Mouse (Mus musculus) cerebellum, adult 8-10 months (tissue): ENCODE results near the gene Lpar5.
A peak's percentile ranks its signal among the peaks of the same experiment; 100 is the strongest.

Experiments
- DNase-seq: peaks from one replicate; pipeline ENCODE4 v3.0.0; 2022

Lpar5 gene

GRCm38 (mm10) chr6:125087937-125088336, 20.2 kb downstream of the Lpar5 start:
- no peak for DNase-seq

- peak; percentile 73 for DNase-seq
Measured at GRCm38 (mm10) chr6:125088561-125089321, 21.0 kb downstream of the Lpar5 start.

DNA sequence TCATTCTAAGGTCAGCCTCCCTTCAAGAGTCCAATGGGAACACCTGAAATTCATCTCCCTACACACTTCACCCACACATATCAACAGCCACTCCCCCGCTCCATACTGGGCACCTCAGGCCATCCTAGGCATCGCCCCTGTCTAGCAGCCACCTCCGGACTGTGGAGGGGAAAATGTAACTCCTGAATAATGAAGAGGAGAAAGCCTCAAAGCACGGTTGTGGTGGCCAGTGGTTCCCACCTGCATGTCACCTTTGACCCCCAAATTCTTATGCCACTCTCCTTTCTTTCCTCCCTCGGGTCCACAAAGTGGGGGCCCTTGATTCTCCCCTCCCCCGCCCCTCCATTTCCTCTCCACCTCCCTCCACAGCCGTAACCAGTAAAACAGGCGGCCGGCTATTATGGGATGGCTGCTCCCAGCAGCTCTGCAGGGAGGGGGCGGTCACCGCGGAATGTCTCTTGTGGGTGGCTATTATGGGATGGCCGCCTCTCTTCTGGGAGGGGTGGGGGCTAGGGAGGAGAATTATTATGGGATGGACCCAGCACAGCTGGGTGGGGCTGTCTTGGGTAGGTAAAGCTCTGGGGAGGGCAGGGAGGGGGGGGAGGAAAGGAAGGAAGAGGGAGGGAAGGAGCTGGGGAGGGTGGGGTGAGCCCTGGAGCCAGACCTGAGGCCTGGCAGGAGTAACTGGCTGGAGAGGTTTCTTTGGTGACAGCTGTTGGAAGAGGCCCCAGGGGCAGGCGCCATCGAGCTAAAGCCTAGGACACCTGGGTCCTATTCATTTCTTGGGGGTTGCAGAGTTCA, 22.0 kb downstream of the Lpar5 start:
- peak; percentile 73 for DNase-seq

GRCm38 (mm10) chr6:125090341-125091085, 22.8 kb downstream of the Lpar5 start:
- no peak for DNase-seq

- no peak for DNase-seq
Measured at GRCm38 (mm10) chr6:125092372-125092771, 24.7 kb downstream of the Lpar5 start.

DNA sequence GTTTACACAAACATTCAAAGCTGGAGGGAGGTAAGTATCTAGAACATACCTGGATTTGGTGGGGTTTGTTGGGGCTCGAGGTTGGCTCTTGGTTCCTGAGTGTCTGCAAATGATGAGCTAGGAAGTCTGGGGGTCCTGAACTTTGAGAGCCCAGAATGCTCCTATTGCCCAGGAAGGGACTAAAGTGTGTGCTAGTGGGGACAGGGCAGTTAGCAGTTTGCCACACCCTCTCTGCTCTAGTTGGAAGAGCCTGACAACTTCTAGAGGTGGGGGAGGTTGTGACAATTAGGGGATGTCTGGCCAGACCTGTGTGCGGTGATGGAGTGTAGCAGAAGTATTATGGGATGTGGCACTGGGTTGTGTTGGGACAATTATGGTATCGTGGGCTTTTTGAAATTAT, 27.1 kb downstream of the Lpar5 start:
- DNase-seq, result no peak

DNA sequence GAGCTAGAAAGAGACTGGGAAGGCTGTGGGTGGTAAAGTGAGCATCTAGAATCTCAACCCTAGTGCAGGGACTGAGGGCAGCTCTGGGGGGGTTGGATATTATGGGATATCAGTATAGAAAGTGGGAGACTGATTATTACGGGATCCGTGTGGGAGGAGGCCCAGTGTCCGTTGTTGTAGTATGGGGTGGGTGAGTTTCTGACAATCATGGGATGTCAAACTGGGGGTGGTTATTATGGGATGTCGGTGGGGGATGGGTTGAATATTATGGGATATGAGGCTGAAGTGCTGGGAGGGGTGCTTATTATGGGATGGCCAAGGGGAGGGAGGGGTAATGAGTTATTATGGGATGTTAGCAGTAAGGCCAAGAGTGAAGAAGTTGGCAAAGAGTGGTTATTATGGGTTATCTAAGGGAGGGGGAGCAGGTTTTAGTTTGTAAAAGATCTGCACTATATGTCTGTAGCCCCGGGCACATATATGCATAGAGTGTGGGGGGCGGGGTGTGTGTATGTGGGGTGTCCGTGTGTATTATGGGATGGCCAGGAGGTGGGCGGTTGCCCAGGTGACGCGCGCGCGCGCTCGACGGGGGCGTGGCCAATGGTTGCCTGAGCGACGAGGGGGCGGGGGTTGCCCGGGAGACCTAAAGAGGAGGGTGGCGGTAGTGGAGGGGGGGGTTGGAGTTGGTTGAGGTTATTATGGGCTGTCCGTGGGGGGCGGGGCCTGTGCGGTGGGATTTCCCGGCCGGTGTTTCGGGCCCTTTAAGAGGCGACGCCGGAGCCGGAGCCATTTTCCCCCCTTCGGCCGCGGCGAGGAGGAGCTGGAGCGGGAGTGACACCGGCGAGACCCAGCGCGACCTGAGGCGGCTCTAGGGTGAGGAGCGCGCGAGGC, 27.9 kb downstream of the Lpar5 start, which contains the start of gene Chd4:
Chd4 (plus strand) TSS at position 591 of the 888 bp plus-strand sequence.
- DNase-seq, result peak; percentile 96

- DNase-seq, result no peak
Measured at GRCm38 (mm10) chr6:125096279-125096596, 28.5 kb downstream of the Lpar5 start.

DNA sequence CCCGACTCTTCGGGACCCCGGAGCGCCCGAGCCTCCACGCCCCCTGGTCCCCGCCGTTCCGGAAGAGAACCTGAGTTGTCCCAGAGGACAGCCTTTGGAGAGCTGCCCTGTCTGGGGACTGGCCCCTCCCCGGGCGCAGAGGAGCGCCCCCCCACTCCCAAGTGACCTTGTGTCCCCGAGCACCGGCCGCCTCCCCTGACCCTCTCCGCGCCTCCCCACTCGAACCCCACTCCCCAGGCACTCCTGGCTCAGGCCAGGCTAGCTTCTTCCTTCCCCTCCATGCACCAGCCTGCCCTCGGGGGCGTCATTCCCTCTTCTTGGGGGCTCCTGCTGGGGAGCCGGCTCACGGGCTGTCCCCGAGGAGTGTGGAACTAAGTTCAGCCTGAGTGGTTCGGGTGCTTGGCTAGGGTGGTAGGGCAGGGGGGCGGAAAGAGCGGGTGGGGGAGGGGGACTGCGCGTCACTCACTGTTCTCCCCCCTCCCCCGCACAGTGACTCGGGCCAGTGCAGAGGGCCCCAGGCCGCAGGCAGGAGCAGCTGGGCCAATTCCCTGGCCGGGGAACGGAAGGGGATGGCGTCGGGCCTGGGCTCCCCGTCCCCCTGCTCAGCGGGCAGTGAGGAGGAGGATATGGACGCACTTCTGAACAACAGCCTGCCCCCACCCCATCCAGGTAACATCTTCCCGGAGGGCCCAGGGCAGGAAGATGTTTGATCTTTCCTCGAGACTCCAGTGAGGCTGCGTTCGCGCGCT, 29.1 kb downstream of the Lpar5 start:
- peak; percentile 72 for DNase-seq

DNA sequence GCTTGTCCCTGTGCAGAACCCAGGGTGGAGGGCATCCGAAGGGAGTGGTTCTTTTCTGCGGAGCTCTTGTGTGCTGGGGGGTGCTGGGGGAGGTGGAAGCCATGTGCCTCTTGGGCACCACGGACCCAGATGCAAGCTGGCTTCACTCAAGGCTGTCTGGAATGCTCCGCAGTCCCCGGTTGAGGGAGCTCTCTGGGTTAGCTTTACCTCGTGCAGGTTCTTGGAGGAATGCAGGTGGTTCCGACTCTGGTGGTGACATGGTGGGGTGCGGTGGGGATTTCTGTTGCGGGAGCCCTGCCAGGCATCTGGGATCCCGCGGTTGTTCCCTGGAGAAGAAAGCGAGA, 29.6 kb downstream of the Lpar5 start:
- DNase-seq, result peak; percentile 58

DNA sequence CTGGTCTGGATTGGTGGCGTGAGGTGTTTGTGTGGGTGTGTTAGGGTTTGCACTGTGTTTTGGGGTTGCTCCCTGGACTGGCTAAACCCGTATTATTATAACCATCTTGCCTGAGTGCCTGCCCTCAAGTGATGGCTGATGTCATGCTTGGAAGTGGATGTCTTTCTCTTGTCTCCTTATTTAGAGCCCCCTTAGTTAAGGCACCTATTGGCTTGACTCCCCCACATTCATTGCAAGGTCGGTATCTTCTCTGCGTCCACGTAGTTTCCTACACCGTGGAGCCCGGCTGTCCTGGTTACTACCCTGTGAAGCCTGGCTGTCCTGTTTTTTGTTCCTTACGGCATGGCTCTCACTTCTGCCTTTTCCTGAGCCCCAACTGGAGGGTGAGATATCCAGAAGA, 30.2 kb downstream of the Lpar5 start:
- DNase-seq, result peak; percentile 24

DNA sequence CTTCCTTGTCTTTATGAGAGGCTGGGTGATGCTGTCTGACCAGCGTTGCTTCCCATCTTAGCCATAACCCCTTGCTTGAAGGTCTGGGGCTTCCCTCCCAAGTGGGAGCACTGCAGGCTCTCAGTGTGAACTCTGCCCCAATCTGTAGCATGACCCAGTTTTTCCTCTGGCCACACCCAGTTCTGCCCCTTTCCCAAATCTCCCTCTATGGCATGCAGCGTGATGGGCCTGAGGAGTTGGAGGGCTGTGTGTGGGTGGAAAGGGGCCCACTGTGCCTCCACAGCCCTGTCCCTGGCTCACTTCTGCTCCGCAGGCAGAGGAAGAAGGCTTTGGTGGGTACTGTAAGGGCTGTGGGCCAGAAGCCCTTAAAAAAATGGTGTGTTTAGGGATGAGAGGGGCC, 30.8 kb downstream of the Lpar5 start:
- peak; percentile 45 for DNase-seq

GRCm38 (mm10) chr6:125099421-125099971, 31.8 kb downstream of the Lpar5 start:
- DNase-seq, result peak; percentile 35

- no peak for DNase-seq
Measured at GRCm38 (mm10) chr6:125101444-125101843, 33.7 kb downstream of the Lpar5 start.

- no peak for DNase-seq
Measured at GRCm38 (mm10) chr6:125104223-125104622, 36.5 kb downstream of the Lpar5 start.

DNA sequence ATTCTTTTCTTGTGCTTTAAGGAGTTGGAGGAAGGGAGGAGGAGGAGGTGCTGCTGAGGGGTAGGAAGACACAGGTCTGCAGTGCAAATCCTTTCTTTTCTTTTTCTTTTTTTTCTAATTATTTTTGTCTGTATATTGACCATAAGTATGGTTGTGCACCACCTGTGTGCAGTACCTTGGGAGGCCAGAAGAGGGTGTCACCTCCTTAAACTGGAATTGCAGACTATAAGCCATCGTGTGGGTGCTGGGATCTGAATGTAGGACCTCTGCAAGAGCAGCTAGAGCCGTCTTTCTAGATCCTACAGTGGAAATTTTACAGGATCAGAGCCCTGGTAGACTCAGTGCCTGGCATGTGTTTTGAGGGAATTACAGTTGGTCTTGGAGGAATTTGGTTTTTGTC, 40.0 kb downstream of the Lpar5 start:
- no peak for DNase-seq

- no peak for DNase-seq
Measured at GRCm38 (mm10) chr6:125109371-125109770, 41.7 kb downstream of the Lpar5 start.

DNA sequence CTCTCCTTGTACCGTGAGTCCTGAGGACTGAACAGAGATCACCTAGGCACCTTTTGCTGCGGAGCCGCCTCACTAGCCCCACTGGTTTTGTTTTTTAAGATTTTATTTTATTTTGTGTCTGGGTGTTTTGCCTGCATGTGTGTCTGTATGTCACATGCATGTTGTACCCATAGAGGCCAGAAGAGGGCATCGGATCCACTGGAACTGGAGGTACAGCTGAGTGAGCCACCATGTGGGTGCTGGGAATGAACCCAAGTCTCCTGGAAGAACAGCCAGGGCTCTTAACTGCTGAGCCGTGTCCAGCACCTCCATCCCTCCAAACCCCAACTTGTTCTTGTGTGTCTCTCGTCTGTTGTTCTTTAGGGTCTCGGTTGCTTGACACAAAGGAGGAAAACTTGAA, 43.2 kb downstream of the Lpar5 start:
- peak; percentile 28 for DNase-seq

- DNase-seq, result no peak
Measured at GRCm38 (mm10) chr6:125112553-125112952, 44.8 kb downstream of the Lpar5 start.

- no peak for DNase-seq
Measured at GRCm38 (mm10) chr6:125119387-125119786, 51.7 kb downstream of the Lpar5 start.

DNA sequence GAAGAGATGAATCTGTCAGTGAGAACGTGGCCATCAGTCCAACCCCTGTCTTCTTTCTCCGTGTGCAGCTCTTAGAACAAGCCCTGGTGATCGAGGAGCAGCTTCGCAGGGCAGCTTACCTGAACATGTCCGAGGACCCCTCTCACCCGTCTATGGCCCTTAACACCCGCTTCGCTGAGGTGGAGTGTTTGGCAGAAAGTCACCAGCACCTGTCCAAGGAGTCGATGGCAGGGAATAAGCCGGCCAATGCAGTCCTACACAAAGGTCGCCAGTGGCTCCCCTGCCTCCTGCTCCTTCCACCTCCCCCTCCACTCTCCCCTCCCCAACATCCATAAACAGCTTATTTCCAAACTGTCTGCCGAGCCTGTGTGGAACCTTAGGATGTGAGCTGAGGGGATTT, 61.0 kb downstream of the Lpar5 start:
- DNase-seq, result no peak
